Mouse (Mus musculus): ENCODE data around the gene 4931417E11Rik. TPM values are rescaled to one million over a fixed set of nuclear protein-coding genes. Genes with fewer than 3 reads are reported as not detected.
A peak's percentile ranks its signal among the peaks of the same experiment; 100 is the strongest.

The 4931417E11Rik gene
- not detected in 2 replicates for polyA plus RNA-seq (2015; fragmentation: Nextera tagmentation; extraction: Ambion mirVana)

DNA sequence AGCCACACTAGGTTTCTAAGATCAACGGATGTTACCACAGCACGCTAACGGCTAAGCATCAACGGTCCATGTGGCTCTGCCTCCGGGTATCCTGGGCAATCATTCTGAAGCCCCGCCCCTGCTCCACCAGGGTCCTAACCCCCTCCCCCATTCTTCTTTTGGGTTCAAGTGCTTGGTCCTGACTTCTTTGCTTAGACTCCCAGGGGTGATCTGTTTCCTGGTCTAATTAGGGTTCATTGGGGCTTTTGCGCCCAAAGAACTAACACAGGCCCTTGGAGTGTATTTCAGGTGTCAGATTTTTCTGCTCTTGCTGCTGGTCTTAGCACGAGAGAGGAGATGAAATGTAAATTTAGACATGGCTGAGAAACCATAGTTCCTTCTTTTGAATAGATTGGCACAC lies at the start of gene 4931417E11Rik:
4931417E11Rik (minus strand) TSS at position 101 of the 400 bp plus-strand sequence.
- H3K36me3 ChIP-seq = no peaks in the 10 kb centered on the region
- no peak for ATAC-seq (ENCODE audit: low FRiP score)
- 73% methylated on average over 8 of the region's 8 CpGs for WGBS
- H3K27ac ChIP-seq = no peak within 1 kb of the TSS
- H3K9me3 ChIP-seq = no peaks in the 10 kb centered on the region
- no peak within 1 kb of the TSS for H3K4me3 ChIP-seq
- H3K4me1 ChIP-seq (replicated peaks) = no peaks in the 10 kb centered on the region
- H3K27me3 ChIP-seq = no peaks in the 10 kb centered on the region
- no peak within 1 kb of the TSS for H3K4me2 ChIP-seq
- H3K9ac ChIP-seq = no peak within 1 kb of the TSS

DNA sequence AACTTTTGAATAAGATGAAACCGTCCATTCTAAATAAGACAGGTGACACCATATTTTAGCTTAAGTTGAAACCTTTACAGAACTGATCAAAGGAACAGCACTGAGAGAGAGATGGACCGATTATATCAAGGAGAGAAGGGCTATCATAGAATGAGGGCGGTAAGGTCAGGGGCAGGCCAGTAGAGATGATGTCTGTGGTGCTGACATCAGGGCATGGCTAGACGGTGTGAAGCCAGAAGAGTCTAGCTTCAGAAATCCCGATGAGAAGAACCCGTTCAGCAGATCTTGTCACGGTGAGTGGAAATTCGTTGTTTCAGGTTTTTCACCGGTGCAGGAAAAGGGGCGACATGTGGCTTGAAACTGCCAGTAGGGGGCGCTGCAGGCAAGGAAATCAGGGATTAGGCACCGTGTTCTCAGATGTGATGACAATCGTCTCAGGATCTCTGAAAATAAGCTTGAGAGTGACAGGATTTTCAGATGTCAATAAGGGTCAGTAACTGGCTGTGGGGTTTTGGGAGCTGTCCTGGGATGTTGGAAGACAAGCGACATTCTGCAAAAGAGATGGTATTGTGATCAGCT lies 48.4 kb upstream of the 4931417E11Rik start:
- no peaks in the 10 kb centered on the region for H3K27me3 ChIP-seq
- no peak overlapping the region for H3K9ac ChIP-seq
- H3K4me2 ChIP-seq = no peak overlapping the region
- WGBS = 24% methylated on average over 14 of the region's 14 CpGs
- H3K36me3 ChIP-seq = no peaks in the 10 kb centered on the region
- H3K4me1 ChIP-seq (replicated peaks) = no peaks in the 10 kb centered on the region
- H3K4me3 ChIP-seq = no peak overlapping the region
- H3K9me3 ChIP-seq = no peaks in the 10 kb centered on the region; the same call in 1 of the 2 replicates
- peak; percentile 74; the same call in 1 of the 2 replicates for ATAC-seq (ENCODE audit: low FRiP score)
- no peak overlapping the region for H3K27ac ChIP-seq

DNA sequence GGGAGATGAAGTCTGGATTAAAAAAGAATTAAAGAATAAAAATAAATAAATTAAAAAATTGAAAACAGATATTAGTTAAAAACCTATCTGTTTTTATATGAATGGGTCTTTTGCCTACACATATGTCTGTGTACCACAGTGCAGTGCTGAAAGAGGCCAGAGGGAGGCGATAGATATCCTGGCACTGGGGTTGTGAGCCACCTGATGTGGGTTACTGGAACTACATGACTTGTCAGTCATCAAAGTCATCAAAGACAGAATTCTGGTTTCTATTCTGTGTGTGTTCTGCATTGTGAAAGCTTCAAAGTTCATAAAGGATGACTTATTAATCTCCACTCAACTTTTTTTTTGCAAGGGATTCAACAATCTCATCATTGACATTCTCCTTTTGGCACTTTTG lies 43.4 kb upstream of the 4931417E11Rik start:
- Histone ChIP-seq H3K27ac (no peak overlapping the region), H3K9ac (no peak overlapping the region), H3K36me3 (no peaks in the 10 kb centered on the region), H3K27me3 (no peaks in the 10 kb centered on the region), H3K4me2 (no peak overlapping the region), H3K4me3 (no peak overlapping the region), H3K9me3 (no peaks in the 10 kb centered on the region; the same call in 1 of the 2 replicates), H3K4me1 (replicated peaks) (no peaks in the 10 kb centered on the region)
- WGBS = 24% methylated on average over 1 of the region's 1 CpGs
- ATAC-seq (ENCODE audit: low FRiP score) = no peak

DNA sequence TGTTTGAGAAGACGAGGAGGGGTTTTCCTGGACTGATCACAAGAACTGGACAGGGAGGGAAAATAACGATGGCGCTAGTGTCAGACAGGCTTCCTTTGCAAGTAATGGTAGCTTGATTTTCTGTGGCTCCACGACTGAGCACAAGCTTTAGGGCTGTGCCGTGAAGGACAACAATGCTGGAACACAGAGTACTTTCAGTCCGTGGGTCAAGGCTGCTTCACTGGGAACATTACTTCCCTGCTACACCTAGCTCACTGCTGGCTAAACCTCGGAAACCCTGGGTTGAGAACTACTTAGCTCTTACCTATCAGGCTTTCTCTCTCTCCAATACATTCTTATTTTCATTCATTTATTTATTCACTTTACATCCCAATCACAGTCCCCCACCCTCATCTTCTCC lies 30.2 kb upstream of the 4931417E11Rik start:
- 89% methylated on average over 7 of the region's 7 CpGs for WGBS
- no peak overlapping the region for H3K4me2 ChIP-seq

DNA sequence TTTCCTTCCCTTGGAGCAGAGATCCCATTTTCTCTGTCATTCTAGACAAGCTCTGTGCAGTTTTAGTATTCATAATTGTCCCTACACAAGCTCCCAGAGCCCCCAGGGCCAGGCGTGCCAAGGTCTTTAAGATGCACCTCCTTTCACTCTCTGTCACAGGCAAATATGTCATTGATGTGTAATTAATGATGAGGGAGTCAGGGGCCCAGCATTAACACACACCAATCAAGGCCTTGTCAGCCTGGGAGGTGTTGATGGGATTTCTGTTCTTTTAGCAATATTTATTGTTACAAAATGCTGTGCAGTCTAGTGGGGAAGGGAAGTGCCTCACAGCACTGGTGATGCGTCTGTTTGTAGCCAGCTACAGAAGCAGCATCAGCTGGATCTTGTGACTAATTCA lies 27.9 kb upstream of the 4931417E11Rik start:
- H3K9me3 ChIP-seq = no peaks in the 10 kb centered on the region
- H3K4me3 ChIP-seq = no peak overlapping the region
- H3K4me2 ChIP-seq = no peak overlapping the region
- H3K36me3 ChIP-seq = no peaks in the 10 kb centered on the region
- no peak overlapping the region for H3K9ac ChIP-seq
- H3K27me3 ChIP-seq = no peaks in the 10 kb centered on the region
- ATAC-seq (ENCODE audit: low FRiP score) = peak; percentile 43; the same call in 1 of the 2 replicates
- 31% methylated on average over 2 of the region's 2 CpGs for WGBS
- H3K27ac ChIP-seq = peak overlapping the region; percentile 52; the same call in 1 of the 2 replicates
- H3K4me1 ChIP-seq (replicated peaks) = peaks cover 8% of the 10 kb centered on the region; the same call in 1 of the 2 replicates

More for the DNA sequence above, 30.2 kb upstream of the 4931417E11Rik start:
- Histone ChIP-seq H3K27me3 (no peaks in the 10 kb centered on the region), H3K27ac (no peak overlapping the region), H3K36me3 (no peaks in the 10 kb centered on the region), H3K4me3 (no peak overlapping the region), H3K9me3 (no peaks in the 10 kb centered on the region), H3K4me1 (replicated peaks) (peaks cover 8% of the 10 kb centered on the region; the same call in 1 of the 2 replicates), H3K9ac (no peak overlapping the region)
- ATAC-seq (ENCODE audit: low FRiP score) = no peak

DNA sequence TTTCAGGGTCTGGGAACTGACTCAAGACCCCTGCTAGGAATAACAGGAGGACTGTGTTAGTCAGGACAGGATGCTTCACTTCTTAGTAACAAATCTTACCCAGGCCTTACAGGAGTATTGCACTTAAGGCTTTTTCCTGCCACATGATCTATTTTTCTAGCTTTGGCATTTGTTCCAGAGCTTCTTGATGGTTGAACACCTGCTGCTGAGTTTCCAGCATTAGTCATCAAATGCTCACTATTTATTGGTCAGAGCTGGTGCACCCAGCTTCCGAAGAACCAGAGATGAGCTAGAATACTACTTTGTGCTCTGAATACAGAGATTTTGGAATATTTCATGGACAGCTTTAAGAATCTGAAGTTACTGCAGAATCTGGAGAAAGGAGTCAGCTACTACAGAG lies 21.1 kb upstream of the 4931417E11Rik start:
- no peak overlapping the region for H3K27ac ChIP-seq
- 98% methylated on average over 1 of the region's 1 CpGs for WGBS
- no peak overlapping the region for H3K9ac ChIP-seq
- no peaks in the 10 kb centered on the region for H3K36me3 ChIP-seq
- ATAC-seq (ENCODE audit: low FRiP score) = no peak
- H3K27me3 ChIP-seq = no peaks in the 10 kb centered on the region
- no peaks in the 10 kb centered on the region for H3K9me3 ChIP-seq
- H3K4me2 ChIP-seq = no peak overlapping the region
- no peaks in the 10 kb centered on the region for H3K4me1 ChIP-seq (replicated peaks)
- no peak overlapping the region for H3K4me3 ChIP-seq

DNA sequence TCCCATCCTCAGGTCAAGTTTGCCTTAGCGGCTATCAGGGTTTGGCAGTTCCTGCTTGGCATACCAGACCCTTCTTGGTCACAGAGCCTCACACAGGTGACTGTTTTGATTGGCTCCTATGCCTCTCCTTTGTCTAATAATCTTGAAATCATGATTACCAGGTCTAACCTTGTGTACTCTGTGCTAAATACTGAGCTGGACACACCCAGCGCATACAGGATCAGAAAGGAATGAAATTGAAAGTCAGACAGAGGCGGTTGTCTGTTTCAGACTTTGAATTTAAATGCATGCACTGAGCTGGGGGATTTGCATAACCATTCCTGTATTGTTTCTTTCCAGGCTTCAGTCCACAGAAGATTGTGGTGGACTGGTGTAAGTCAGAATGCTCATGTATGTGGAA lies 16.1 kb upstream of the 4931417E11Rik start:
- no peaks in the 10 kb centered on the region for H3K9me3 ChIP-seq
- no peak for ATAC-seq (ENCODE audit: low FRiP score)
- no peak overlapping the region for H3K27ac ChIP-seq
- H3K4me3 ChIP-seq = no peak overlapping the region
- no peak overlapping the region for H3K9ac ChIP-seq
- no peaks in the 10 kb centered on the region for H3K27me3 ChIP-seq
- no peaks in the 10 kb centered on the region for H3K4me1 ChIP-seq (replicated peaks)
- H3K4me2 ChIP-seq = no peak overlapping the region
- 79% methylated on average over 3 of the region's 3 CpGs for WGBS
- H3K36me3 ChIP-seq = no peaks in the 10 kb centered on the region

DNA sequence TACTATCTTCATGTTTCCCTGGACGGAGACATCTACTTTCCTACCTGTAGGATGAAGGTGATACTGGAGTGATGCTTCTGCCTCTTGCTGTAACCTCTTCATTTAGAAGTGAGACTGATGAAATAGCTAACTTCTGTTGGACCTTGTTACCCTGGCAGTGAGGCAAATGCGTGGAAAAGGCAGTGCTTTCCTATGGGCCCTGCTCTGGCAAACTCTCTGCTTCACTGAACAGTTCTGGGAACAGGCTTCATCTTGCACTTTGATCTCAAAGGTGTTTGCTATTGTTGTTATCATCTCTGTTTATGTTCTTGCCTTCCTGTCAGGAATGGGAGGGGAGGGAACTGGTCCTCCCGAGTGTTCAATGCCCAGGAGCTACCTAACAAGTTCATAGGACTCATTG lies 3.4 kb downstream of the 4931417E11Rik start:
- WGBS = 91% methylated on average over 3 of the region's 3 CpGs

DNA sequence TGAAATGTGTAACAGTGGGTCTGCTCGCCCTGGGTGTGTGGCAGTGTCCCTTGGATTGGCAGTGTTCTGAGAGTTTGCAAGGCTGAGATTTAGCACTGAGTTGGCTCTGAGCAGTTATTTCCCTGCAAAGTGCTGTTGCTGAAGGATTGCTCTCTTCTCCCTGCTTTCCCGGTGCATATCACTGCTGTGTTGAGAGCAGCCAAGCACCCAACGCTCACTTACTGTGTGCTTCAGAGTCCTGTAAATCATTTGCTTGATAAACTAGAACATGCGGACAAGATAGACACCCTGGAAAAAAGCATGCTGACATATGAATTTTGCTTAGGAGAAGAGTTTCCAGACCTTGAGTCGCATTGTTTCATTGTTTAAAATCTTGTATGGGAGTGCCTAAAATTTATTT lies 6.9 kb downstream of the 4931417E11Rik start:
- Histone ChIP-seq H3K4me1 (replicated peaks) (no peaks in the 10 kb centered on the region), H3K36me3 (no peaks in the 10 kb centered on the region), H3K27ac (no peak overlapping the region), H3K4me2 (no peak overlapping the region), H3K9ac (no peak overlapping the region), H3K4me3 (no peak overlapping the region), H3K9me3 (no peaks in the 10 kb centered on the region), H3K27me3 (no peaks in the 10 kb centered on the region)
- ATAC-seq (ENCODE audit: low FRiP score) = no peak
- WGBS = 85% methylated on average over 5 of the region's 5 CpGs

More for the DNA sequence above, 3.4 kb downstream of the 4931417E11Rik start:
- H3K4me1 ChIP-seq (replicated peaks) = no peaks in the 10 kb centered on the region
- no peak overlapping the region for H3K4me3 ChIP-seq
- H3K27me3 ChIP-seq = no peaks in the 10 kb centered on the region
- no peaks in the 10 kb centered on the region for H3K9me3 ChIP-seq
- H3K27ac ChIP-seq = no peak overlapping the region
- H3K36me3 ChIP-seq = no peaks in the 10 kb centered on the region
- no peak for ATAC-seq (ENCODE audit: low FRiP score)
- H3K9ac ChIP-seq = no peak overlapping the region
- no peak overlapping the region for H3K4me2 ChIP-seq

DNA sequence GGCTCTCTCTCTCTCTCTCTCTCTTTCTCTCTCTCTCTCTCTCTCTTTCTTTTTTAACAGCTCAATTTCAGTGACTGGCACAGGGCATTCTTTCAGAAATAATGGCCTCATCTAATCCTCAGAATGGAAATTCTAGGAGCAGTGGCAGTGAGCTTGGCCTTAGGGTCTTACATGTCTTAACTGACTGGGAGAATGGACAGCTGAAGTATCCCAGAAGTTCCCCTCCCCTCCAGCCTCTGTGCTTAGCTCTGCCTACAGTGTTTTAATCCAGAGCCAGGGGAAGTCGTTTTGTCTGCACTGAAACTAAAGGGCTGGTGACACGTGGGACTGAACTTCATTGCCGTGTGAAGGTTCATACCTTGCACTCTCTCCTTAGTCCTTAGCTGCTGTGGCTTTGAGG lies 35.6 kb downstream of the 4931417E11Rik start:
- Histone ChIP-seq H3K36me3 (no peaks in the 10 kb centered on the region), H3K4me3 (no peak overlapping the region), H3K27me3 (no peaks in the 10 kb centered on the region), H3K9me3 (no peaks in the 10 kb centered on the region), H3K27ac (no peak overlapping the region), H3K4me2 (no peak overlapping the region), H3K4me1 (replicated peaks) (peaks cover 2% of the 10 kb centered on the region; the same call in 1 of the 2 replicates), H3K9ac (no peak overlapping the region)
- no peak for ATAC-seq (ENCODE audit: low FRiP score)
- 42% methylated on average over 3 of the region's 3 CpGs for WGBS

DNA sequence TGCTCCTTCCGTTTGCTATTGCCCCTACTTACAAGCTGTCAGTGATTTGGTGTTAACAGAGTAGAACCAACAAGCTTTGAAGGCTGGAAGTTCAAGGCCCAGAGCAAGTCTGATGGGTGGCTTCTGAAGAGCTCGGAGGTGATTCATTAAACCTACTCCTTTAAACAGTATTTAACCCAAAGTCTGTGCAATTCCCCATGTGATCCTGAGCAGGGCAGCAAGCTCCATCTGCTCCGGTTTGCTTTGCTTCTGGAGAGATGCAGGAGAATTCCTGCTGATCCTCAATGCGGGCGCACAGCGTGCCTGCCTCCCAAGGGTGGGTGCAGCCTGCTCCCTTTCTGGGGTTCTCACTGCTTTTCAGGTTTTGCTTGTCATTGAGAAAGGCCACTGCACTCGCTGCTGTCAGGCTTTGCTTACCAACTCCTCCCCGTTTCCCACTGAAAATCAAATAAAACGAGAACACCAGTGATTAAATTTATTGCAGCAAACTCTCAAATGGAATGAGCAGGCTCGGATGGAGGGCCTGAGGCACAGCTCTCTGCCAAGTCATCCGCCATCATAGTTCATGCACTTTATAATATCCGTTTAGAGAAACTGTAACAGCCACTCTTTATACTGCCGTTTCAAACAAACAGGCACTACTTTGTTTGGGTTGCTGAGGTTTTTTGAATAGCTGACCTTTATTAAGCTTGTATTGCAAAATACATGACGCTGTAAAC lies 40.7 kb downstream of the 4931417E11Rik start:
- WGBS = 28% methylated on average over 14 of the region's 14 CpGs
- Histone ChIP-seq H3K27ac (peak overlapping the region; percentile 6; the same call in 1 of the 2 replicates), H3K9me3 (no peaks in the 10 kb centered on the region), H3K4me3 (no peak overlapping the region), H3K9ac (no peak overlapping the region), H3K4me1 (replicated peaks) (peaks cover 22% of the 10 kb centered on the region), H3K36me3 (no peaks in the 10 kb centered on the region), H3K4me2 (peak overlapping the region; percentile 24), H3K27me3 (no peaks in the 10 kb centered on the region)
- no peak for ATAC-seq (ENCODE audit: low FRiP score)

DNA sequence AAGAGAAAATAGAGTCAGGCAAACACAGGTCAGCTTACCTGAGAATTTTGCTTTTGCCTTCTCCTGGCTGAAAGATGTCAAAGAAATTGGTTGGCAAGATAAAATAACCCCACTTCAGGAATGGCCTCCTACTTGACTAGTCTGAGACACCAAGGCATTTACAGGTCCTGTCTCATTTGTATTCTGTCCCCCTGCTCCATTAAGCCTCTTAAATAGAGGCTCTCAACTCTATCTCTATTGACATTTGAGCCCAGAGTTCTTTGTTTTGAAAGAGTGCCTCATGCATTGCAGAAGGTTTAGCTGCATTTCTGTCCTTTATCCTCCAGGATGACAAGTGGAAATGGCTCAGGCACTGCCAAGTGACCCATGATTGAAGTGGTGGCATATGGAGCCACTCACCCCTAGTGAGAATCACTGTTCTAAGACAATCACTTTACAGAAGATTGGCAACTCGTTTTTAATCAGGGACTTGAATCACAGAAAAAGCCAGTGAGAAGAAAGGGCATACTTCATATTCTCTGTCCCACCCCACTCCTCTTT lies 42.1 kb downstream of the 4931417E11Rik start:
- WGBS = 7% methylated on average over 1 of the region's 1 CpGs
- H3K27ac ChIP-seq = no peak overlapping the region
- H3K4me2 ChIP-seq = no peak overlapping the region
- H3K4me3 ChIP-seq = no peak overlapping the region
- H3K36me3 ChIP-seq = no peaks in the 10 kb centered on the region
- H3K4me1 ChIP-seq (replicated peaks) = peaks cover 22% of the 10 kb centered on the region
- no peak for ATAC-seq (ENCODE audit: low FRiP score)
- H3K9ac ChIP-seq = no peak overlapping the region
- no peaks in the 10 kb centered on the region for H3K27me3 ChIP-seq
- H3K9me3 ChIP-seq = no peaks in the 10 kb centered on the region

Measured in hindbrain, embryonic 13.5 days (tissue).